Mouse (Mus musculus): ENCODE measurements around the gene Plch1.

Gene Plch1

GRCm38 (mm10) chr3:63851125-63851698, 48.1 kb downstream of the Plch1 start:
- DNase-seq: no peak

DNA sequence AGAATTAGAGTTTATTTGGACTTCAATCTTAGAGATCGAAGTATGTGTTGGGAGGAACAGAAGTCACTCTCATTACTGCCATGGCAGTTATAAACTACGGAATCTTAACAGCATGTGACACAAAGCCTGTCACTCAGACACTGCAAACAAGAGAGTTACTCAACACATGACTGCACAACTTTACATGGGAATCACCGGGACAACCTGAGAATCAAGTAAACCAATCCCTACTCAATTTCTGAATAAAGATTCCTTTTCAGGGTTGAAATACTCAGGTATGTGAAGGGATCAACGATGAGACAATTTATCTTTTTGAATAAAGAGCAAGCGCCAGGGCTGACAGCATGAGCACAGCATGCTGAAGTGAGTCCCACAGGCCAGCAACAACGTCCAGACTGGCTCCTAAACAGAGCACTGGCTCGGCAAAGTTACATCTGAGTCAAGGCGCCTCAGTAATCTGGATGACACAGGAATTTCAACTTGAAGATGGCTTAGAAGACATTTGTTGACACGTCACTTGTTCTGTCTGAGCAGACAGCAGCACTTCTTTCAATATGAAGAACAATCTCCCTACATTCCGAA, 49.4 kb downstream of the Plch1 start:
- no peak for DNase-seq

DNA sequence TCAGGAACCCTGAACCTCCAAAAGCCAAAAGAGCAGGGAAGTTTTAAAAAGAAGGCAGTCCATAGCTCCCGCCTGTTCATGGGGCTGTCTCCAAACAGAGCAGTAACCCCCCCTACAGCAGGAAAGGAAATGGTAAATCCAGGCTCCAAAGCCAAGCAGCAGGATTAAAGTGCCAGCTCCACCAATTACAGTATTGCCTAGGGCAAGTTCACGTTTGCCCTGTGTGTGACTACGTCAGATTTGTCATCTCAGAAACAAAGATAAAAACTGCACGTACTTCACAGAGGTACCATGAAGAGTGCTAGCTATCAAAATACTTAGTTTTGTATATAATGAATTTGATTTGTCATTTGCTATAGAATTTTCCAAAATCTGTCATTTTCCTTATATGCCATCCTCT, 55.1 kb downstream of the Plch1 start:
- no peak for DNase-seq

GRCm38 (mm10) chr3:63842436-63842835, 56.8 kb downstream of the Plch1 start:
- no peak for DNase-seq

- no peak for DNase-seq
These were observed 61.5 kb downstream of the Plch1 start for GRCm38 (mm10) chr3:63837750-63838149.

DNA sequence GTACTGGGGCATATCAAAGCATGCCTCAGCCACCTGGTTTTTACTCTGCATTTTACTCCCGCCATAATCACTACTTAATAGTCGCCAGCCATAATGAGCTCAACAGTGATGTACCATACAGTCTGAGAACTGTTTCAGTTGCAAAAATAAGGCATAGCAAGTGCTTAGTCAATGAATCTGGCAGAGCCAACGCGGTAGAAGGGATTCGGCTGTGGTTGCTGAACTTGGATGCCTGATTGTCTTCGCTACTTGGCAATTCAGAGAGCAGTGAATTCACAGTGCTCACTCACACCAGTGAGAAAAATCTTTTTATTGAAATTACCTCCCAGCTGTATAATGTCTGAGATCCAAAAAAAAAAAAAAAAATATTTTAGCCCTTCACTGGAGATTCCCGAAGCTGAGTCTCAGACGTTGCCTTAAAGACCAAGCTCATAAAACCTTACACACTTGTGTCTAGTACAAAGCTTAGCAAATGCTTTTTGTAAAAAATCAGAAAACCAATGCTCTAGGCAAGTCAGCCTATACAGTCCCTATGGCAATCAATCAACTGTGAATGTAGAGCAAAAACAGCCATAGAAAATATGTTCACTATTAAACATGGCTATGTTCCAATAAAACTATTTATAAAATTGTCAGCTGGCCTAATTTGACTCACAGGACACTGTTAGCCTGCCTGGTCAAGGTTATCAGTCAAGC, 62.2 kb downstream of the Plch1 start:
- DNase-seq: no peak

- no peak for DNase-seq
These were observed 63.5 kb downstream of the Plch1 start for GRCm38 (mm10) chr3:63835816-63836215.

DNA sequence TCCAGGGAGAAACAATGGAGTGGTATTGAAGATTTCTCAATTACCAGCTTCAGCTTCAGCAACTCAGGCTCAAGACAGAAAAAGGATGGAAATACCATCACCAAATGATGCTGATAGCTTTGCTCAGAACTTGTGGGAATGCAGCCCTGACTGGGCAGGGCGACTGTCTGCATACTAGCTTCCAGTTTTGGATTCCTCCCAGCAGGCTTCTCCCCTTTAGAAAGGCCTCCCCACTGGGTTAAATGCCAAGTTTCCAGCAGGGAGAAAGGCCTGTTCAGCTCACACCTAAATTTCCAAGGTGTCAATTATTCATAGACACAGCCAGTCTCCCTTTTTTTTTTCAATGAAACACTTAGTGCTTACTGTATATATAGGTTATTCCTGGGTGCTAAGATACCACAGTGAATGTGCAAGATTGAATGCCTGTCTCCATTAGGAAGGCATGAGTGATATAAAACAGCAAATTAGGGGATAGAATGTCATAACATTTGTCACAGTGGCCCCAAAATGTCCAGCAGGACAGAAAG, 75.3 kb downstream of the Plch1 start:
- DNase-seq: no peak

GRCm38 (mm10) chr3:63822631-63823030, 76.6 kb downstream of the Plch1 start:
- no peak for DNase-seq

GRCm38 (mm10) chr3:63815131-63815530, 84.1 kb downstream of the Plch1 start:
- DNase-seq: no peak

- DNase-seq: no peak
These were observed 85.1 kb downstream of the Plch1 start for GRCm38 (mm10) chr3:63814203-63814602.

DNA sequence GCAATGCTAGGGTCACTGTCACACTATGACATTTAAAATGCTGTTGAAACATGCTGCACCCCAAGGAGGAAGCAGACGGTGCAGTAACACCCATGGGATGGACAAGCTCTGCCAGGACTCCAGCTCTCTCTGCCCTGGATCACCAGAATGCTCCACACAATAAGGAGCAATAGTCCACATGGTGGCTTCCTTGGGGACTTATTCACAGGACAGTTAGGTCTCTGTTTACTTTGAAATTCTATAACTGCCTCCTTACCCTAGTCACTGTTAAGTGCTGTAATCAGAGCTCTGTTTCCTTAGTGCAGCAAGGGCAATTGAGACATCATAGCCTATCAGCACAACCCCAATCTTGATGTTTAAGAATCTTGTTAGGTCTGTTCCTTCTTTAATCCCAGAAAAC, 92.4 kb downstream of the Plch1 start:
- DNase-seq: no peak

DNA sequence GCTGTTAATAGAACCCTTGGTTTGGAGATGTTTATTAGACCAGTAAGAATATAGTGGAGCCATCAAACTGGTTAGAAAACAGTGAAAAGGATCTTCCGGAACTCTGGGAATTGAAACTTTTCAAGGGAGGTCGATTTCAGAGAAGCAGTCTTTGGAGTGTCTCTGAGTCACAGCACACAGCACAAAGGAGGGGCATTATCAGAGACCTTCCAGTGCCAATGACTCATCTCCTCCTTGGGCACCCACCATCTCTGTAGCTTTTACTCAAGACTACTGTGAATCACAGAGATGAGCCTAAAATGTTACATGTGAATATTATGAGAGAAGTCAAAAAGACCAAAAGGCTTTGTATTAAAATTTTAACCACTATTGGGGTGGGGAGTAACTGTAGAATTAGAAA, 93.8 kb downstream of the Plch1 start:
- no peak for DNase-seq

DNA sequence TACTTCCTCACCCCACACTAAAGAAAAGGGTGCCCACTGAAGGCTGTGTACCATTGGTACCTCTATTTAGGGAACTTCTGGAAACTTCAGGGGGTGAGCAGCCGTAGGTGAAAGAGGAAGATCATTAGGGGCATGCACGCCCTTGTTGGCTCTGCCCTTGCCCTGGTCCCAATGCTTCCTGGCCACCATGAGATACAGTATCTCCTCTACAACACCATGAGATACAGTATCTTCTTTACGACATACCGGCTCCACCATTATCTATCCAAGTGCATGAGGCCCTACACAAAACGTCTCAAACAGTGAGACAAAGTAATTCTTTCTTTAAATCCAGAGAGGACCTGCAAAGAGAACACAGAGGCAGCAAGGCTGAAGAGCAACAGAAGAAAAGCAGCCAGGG, 98.6 kb downstream of the Plch1 start:
- no peak for DNase-seq

DNA sequence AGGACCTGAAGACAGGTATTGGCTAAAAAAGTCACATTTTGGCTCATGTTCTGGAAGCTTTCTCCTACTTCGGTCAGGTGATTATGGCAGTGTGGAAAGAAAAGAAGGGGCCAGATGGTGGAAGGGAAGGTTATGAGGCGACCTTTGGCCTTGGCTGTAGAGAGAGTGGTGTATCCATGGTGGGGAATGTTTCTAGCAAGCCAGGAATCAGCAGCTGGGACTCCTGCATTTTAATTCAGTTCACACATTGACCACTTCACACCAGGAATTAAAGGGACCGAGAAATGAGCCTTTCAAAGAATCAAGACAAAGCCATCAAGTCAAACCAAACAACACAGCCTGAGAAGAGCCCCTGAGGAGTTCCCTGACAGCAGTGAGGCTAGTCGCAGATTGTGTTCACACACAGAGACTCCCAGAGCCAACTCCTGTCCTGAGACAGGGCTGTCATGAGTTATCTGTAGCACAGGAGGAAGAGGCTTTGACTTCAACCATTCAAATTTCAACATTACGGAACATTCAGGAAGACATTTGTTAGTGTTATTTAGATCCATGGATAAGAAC, 112.4 kb downstream of the Plch1 start:
- DNase-seq: no peak

- no peak for DNase-seq
These were observed 126.5 kb downstream of the Plch1 start for GRCm38 (mm10) chr3:63772617-63773305.

DNA sequence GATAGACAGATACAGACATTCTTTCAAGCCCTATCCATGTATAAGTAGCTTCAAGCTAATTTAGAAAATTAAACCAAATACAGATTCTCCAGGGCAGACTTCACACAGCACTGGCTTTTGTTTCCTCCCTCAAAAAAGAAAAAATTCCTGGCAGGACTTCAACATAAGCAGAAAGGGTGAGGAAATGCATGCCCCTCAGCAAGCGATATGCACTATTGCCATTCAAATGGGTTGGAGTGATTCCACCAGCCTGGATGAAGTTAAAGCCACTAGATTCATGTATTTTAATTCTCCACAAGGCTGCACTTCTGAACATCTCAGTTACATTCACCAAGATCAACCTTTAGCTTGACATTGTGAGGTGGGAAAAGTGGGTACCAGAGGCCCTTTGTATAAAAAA, 138.5 kb downstream of the Plch1 start:
- DNase-seq: no peak

- DNase-seq: no peak
These were observed 159.2 kb downstream of the Plch1 start for GRCm38 (mm10) chr3:63740073-63740472.

DNA sequence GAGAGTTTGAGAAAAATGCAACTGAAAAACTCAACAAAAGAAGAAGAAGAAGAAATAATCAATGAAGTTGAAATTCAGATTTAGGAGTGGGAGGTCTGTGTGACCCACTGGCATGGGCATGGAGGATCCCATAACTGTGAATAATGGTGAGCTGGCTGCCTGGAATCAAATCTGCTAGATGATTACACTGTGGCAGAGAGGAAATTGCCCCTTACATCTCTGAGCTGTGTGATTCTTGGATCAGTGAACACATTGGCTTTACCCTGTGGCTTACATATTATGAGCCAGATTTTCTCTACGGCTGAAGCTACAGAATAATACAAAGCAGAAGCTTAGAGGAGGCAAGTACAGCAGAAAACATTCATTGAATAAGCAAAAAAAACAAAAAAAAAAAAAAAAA, 170.9 kb downstream of the Plch1 start:
- no peak for DNase-seq

GRCm38 (mm10) chr3:63726667-63727342, 172.5 kb downstream of the Plch1 start:
- DNase-seq: no peak

GRCm38 (mm10) chr3:63693694-63694093, 205.6 kb downstream of the Plch1 start:
- no peak for DNase-seq

- DNase-seq: no peak
These were observed 206.5 kb downstream of the Plch1 start for GRCm38 (mm10) chr3:63692727-63693126.

DNA sequence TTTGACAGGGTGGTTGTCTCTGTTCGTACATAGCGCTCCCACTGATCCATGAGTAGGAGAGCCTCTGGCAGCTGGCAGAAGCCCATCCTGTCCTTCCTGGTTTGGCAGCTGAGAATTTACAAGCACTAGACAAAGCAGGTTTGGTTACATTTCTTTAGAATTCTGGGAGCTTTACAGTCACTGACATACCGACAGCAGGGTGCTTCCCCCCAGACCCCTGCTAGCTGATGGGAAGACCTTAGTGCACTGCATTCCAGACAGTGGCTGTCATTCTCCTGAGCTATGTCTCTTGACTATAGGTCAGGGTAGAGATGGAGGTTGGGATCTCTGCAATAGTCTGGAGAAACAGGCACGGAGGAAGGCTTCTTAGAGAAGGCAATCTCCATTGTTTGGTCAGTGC, 230.5 kb downstream of the Plch1 start:
- DNase-seq: no peak
